Mouse (Mus musculus) bone marrow, adult 2 months (tissue): ENCODE data around the gene Hpse.

Experiments
- CTCF ChIP-seq: fragments of 200-500 bp; IDR thresholded peaks from 2 replicates; pipeline ENCODE4 v1.5.1; 2011; ENCODE audit warnings: low read length, control low read depth; ENCODE audit not compliant: control insufficient read depth, insufficient read depth
- POLR2A ChIP-seq: fragments of 200-500 bp; IDR thresholded peaks from 2 replicates; pipeline ENCODE4 v1.6.1; 2011; ENCODE audit warnings: low read depth, mild to moderate bottlenecking, control low read depth, low read length, borderline replicate concordance; ENCODE audit not compliant: control insufficient read depth

GRCm38 (mm10) chr5:100643991-100644535, 75.5 kb downstream of the Hpse start:
- TF ChIP-seq CTCF (no peak), POLR2A (no peak)
